Mouse (Mus musculus) cortical plate, adult 2 months (tissue): ENCODE measurements around the gene Arfip1.

Experiments
- CTCF ChIP-seq: fragments of 200-500 bp; IDR thresholded peaks from 2 replicates; pipeline ENCODE4 v1.5.1; 2011; ENCODE audit warnings: mild to moderate bottlenecking, control low read depth, low read length; ENCODE audit not compliant: insufficient read depth; ENCODE audit errors: extremely low read depth
- POLR2A ChIP-seq: fragments of 200-500 bp; IDR thresholded peaks from 2 replicates; pipeline ENCODE4 v1.6.1; 2011; ENCODE audit warnings: mild to moderate bottlenecking, low read length, control low read depth; ENCODE audit not compliant: insufficient read depth; ENCODE audit errors: extremely low read depth

DNA sequence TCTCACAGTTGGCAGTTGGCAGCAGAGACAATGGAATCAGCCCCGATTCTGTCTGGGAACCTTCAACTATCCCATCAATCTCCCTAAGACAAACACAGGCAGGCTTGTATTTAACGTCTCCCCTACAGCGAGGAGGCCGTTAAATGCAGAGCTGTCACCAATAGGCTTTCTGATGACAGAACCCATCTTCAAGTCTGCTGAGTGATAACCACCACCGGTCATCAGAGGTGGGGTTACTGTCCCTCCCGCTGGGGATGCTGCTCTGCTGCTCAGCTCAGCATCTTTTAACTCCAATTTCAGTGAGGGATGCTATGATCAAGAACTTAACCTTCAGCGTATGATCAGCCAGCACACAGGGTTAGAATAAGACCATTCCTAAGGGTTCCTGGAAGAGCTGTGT lies 104.2 kb downstream of the Arfip1 start:
- TF ChIP-seq CTCF (no peak), POLR2A (no peak)
